Mouse (Mus musculus): ENCODE results near the gene Napsa. TPM values are rescaled to one million over a fixed set of nuclear protein-coding genes. Genes with fewer than 3 reads are reported as not detected.
A peak's percentile ranks its signal among the peaks of the same experiment; 100 is the strongest.

The Napsa gene
- polyA plus RNA-seq, 1 experiment from 2014 or later = 2.1 TPM

DNA sequence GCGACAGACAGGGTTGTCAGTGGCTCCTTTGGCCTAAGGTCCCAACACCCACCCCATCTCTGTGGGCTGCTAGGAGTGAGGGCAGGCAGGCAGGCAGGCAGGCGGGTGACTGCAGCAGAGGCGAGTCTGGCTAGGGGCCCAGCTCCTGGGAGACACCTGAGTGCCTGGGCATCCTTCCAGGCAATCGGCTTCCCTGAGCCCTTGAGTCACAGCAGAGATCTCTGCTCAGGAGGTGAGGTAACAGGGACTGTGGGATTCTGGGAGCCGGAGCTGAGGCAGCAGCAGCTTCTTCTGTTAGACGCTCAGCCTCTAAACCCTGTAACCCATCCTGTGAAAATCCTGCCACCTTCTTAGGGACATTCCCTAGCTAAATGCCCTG, 35.6 kb upstream of the Napsa start:
- Histone ChIP-seq H3K27ac (ENCODE audit: low read depth, low read length) (no peak overlapping the region), H3K4me1 (replicated peaks; ENCODE audit: control insufficient read depth, insufficient read depth, low read length) (no peaks in the 10 kb centered on the region), H3K36me3 (ENCODE audit: control insufficient read depth, insufficient read depth, low read length) (peaks cover 62% of the 10 kb centered on the region), H3K9ac (ENCODE audit: low read depth, low read length) (no peak overlapping the region), H3K4me2 (no peak overlapping the region), H3K27me3 (replicated peaks; ENCODE audit: control insufficient read depth, insufficient read depth, low read length) (no peaks in the 10 kb centered on the region), H3K9me3 (ENCODE audit: control insufficient read depth, low read length) (no peaks in the 10 kb centered on the region), H3K4me3 (ENCODE audit: low read depth, low read length) (no peak overlapping the region)
- no peak for ATAC-seq (replicated peaks; ENCODE audit: low FRiP score)
- 90% methylated on average over 6 of the region's 6 CpGs for WGBS
- DNase-seq (ENCODE audit: low spot score) = no peak

DNA sequence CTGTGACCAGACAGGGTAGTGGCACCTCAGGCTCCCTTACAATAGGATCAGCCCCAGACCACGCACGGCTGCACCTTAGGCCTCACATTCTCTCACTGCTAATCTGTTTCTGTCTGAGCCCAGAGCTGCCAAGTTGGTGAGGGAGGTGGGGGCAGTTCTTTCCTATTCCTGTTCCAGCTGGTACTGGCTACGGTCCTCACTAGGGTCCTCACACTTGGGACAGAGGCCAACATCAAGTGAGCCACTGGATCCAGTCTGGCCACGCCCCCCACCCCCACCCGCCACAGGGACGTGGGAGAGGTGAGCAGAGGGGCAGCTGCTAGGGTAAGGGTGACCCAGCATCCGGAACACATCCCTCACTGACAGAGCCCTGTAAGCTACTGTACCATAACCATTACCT, 35.2 kb upstream of the Napsa start:
- H3K27me3 ChIP-seq (replicated peaks; ENCODE audit: control insufficient read depth, insufficient read depth, low read length) = no peaks in the 10 kb centered on the region
- H3K4me2 ChIP-seq = no peak overlapping the region
- H3K9ac ChIP-seq (ENCODE audit: low read depth, low read length) = no peak overlapping the region
- peaks cover 65% of the 10 kb centered on the region for H3K36me3 ChIP-seq (ENCODE audit: control insufficient read depth, insufficient read depth, low read length)
- no peaks in the 10 kb centered on the region for H3K9me3 ChIP-seq (ENCODE audit: control insufficient read depth, low read length)
- H3K4me3 ChIP-seq (ENCODE audit: low read depth, low read length) = no peak overlapping the region
- ATAC-seq (replicated peaks; ENCODE audit: low FRiP score) = no peak
- no peak for DNase-seq (ENCODE audit: low spot score)
- no peak overlapping the region for H3K27ac ChIP-seq (ENCODE audit: low read depth, low read length)
- no peaks in the 10 kb centered on the region for H3K4me1 ChIP-seq (replicated peaks; ENCODE audit: control insufficient read depth, insufficient read depth, low read length)
- 83% methylated on average over 7 of the region's 7 CpGs for WGBS

DNA sequence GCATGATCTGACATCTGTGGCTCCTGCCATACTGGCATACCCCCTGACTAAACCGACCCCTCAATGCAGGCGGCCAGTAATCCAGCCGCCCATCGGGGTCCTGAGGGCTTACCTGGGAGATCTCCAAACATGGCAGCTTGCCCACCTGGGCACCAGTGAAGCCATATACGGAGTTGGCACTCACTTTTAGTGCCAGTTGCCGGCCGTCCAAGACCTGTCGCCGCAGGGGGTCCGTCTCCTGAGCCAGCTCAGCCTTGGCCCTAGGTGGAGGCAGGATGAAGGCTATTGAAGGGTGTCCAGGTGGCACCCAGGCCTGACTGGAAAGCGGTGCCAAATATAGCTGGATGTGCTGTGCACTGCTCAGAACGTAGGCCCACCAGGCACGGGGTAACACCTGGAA, 34.7 kb upstream of the Napsa start:
- no peak overlapping the region for H3K27ac ChIP-seq (ENCODE audit: low read depth, low read length)
- H3K9ac ChIP-seq (ENCODE audit: low read depth, low read length) = no peak overlapping the region
- H3K36me3 ChIP-seq (ENCODE audit: control insufficient read depth, insufficient read depth, low read length) = peaks cover 68% of the 10 kb centered on the region
- 94% methylated on average over 13 of the region's 13 CpGs for WGBS
- no peak for ATAC-seq (replicated peaks; ENCODE audit: low FRiP score)
- H3K4me1 ChIP-seq (replicated peaks; ENCODE audit: control insufficient read depth, insufficient read depth, low read length) = no peaks in the 10 kb centered on the region
- no peak for DNase-seq (ENCODE audit: low spot score)
- no peak overlapping the region for H3K4me2 ChIP-seq
- H3K9me3 ChIP-seq (ENCODE audit: control insufficient read depth, low read length) = no peaks in the 10 kb centered on the region
- no peak overlapping the region for H3K4me3 ChIP-seq (ENCODE audit: low read depth, low read length)
- H3K27me3 ChIP-seq (replicated peaks; ENCODE audit: control insufficient read depth, insufficient read depth, low read length) = no peaks in the 10 kb centered on the region

DNA sequence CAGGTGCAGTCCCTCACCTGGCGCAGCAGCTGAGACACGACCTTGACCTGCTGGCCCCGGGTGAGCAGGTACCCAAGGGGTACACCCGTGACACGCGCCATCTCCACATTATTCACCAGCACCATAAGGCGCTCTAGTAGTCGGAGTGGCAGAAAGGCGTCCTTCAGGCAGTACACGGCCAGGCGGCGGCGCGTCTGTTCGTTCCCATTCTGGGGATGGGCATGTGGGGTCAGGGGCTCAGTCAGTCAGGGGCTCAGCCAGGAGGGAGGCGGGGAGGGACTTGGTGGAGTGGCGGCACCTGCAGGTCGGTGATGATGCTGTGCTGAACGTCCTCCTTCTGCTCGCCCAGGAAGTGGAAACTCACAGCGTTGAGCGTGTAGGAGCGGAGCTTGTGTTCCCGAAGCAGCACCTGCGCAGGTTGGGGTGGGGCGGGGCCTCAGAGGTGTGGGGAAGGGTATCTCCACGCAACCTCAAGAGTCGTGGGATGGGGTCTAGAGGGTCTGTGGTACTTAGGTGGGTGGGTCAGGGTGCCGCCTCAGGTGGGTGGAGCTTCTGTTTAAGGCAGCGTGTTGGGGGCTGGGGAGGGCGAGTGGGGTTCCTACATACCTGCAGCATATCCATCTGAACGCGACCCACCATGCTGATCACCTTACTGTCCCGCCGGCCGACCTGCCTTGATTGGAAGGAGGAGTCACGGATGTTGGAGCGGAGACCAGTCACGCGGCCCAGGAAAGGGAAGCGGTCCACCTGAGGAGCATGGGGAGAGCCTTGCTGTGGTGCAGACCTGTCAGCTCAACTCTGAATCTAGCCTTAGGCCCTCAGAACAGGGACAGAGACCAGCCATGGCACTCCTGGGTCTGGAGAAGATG, 33.2 kb upstream of the Napsa start:
- H3K4me1 ChIP-seq (replicated peaks; ENCODE audit: control insufficient read depth, insufficient read depth, low read length) = no peaks in the 10 kb centered on the region
- ATAC-seq (replicated peaks; ENCODE audit: low FRiP score) (no peak), DNase-seq (ENCODE audit: low spot score) (no peak)
- H3K4me3 ChIP-seq (ENCODE audit: low read depth, low read length) = no peak overlapping the region
- H3K4me2 ChIP-seq = no peak overlapping the region
- H3K9me3 ChIP-seq (ENCODE audit: control insufficient read depth, low read length) = no peaks in the 10 kb centered on the region
- 94% methylated on average over 41 of the region's 41 CpGs for WGBS
- H3K36me3 ChIP-seq (ENCODE audit: control insufficient read depth, insufficient read depth, low read length) = peaks cover 59% of the 10 kb centered on the region
- no peak overlapping the region for H3K27ac ChIP-seq (ENCODE audit: low read depth, low read length)
- H3K27me3 ChIP-seq (replicated peaks; ENCODE audit: control insufficient read depth, insufficient read depth, low read length) = no peaks in the 10 kb centered on the region
- H3K9ac ChIP-seq (ENCODE audit: low read depth, low read length) = no peak overlapping the region

DNA sequence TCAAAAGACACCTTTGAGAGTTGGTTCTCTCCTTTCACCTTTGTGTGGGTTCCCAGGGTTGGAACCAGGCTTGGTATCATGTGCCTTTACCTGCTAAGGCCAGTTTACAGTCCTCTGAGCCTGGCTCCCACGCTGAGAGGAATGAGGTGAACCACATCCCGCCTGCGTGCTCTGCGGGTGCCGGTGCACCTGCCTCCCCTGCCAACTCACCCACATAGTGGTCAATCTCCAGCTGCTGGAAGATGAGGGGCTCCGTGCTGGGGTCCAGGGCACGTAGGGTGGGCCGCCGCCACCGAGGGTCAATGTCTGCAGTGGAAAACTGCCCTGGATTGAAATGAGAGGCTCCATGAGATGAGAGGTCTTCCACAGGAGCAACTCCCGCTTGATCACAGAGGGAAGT, 29.6 kb upstream of the Napsa start:
- Histone ChIP-seq H3K27ac (ENCODE audit: low read depth, low read length) (no peak overlapping the region), H3K4me1 (replicated peaks; ENCODE audit: control insufficient read depth, insufficient read depth, low read length) (peaks cover 7% of the 10 kb centered on the region), H3K4me2 (no peak overlapping the region), H3K27me3 (replicated peaks; ENCODE audit: control insufficient read depth, insufficient read depth, low read length) (no peaks in the 10 kb centered on the region), H3K36me3 (ENCODE audit: control insufficient read depth, insufficient read depth, low read length) (peaks cover 47% of the 10 kb centered on the region), H3K9ac (ENCODE audit: low read depth, low read length) (no peak overlapping the region), H3K9me3 (ENCODE audit: control insufficient read depth, low read length) (peaks cover 3% of the 10 kb centered on the region; the same call in 1 of the 2 replicates), H3K4me3 (ENCODE audit: low read depth, low read length) (no peak overlapping the region)
- WGBS = 97% methylated on average over 11 of the region's 11 CpGs
- no peak for ATAC-seq (replicated peaks; ENCODE audit: low FRiP score)
- DNase-seq (ENCODE audit: low spot score) = no peak

DNA sequence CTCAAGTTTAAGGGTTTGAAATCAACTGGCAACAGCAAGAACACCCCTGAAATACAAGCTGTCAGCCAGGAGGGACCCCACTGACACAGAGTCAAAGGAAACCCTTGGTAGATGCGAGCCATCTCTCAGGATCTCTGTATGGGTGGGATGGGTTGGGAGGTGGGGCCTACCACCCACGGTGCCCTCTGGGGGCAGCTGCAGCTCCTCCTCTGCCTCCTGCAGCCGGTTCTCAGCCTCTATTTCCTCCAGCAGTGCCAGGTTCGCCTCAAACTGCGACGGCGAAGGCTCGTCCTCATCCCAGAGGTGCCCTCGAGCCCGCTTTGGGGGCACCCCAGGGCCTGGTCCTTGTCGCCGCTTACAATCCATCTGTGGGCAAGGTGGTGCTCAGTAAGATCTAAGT, 29.1 kb upstream of the Napsa start:
- peaks cover 42% of the 10 kb centered on the region for H3K36me3 ChIP-seq (ENCODE audit: control insufficient read depth, insufficient read depth, low read length)
- 85% methylated on average over 12 of the region's 12 CpGs for WGBS

DNA sequence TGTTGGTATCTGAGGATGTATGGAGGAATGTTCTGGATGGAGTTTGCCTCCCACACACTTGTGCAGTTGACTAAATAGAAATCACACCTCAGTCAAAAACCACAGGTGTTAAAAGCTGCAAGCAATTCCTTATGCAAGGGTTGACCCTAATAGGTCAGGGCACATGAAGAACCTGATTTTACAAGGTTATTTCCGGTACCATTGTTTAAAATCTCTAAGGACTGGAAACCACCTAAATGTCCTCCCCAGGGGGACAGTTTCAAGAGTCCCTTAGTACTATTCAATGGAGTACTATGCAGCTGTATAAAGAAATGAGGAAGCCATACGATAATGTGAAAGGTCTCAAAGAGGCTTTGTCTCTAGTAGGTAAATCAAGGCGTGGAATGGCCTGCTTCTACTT, 25.9 kb upstream of the Napsa start:
- Histone ChIP-seq H3K36me3 (ENCODE audit: control insufficient read depth, insufficient read depth, low read length) (peaks cover 33% of the 10 kb centered on the region), H3K9ac (ENCODE audit: low read depth, low read length) (no peak overlapping the region)
- 96% methylated on average over 3 of the region's 3 CpGs for WGBS

More for the DNA sequence above, 29.1 kb upstream of the Napsa start:
- Histone ChIP-seq H3K4me2 (no peak overlapping the region), H3K4me1 (replicated peaks; ENCODE audit: control insufficient read depth, insufficient read depth, low read length) (peaks cover 9% of the 10 kb centered on the region), H3K4me3 (ENCODE audit: low read depth, low read length) (no peak overlapping the region), H3K27ac (ENCODE audit: low read depth, low read length) (no peak overlapping the region), H3K9ac (ENCODE audit: low read depth, low read length) (no peak overlapping the region), H3K9me3 (ENCODE audit: control insufficient read depth, low read length) (peaks cover 3% of the 10 kb centered on the region; the same call in 1 of the 2 replicates), H3K27me3 (replicated peaks; ENCODE audit: control insufficient read depth, insufficient read depth, low read length) (no peaks in the 10 kb centered on the region)
- no peak for ATAC-seq (replicated peaks; ENCODE audit: low FRiP score)
- no peak for DNase-seq (ENCODE audit: low spot score)

DNA sequence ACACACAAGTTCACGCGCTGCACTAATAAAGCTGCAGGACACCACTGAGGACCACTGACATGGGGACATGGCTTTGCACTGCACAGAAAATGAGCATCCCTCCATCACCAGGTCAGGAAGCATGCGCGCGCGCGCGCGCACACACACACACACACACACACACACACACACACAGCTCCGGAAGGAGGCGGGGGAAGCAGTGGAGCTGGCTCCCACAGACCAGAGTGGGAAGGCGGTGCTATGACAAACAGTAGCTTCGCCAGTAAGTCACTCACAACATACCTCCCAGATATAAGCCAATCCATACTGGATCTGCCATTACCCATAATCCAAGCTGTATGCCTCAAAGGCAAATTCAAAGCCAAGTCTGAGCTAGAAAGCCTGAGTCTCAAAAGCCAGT, 25.1 kb upstream of the Napsa start:
- Histone ChIP-seq H3K4me3 (ENCODE audit: low read depth, low read length) (peak overlapping the region; percentile 64), H3K9me3 (ENCODE audit: control insufficient read depth, low read length) (peaks cover 3% of the 10 kb centered on the region; the same call in 1 of the 2 replicates), H3K4me2 (peak overlapping the region; percentile 85), H3K36me3 (ENCODE audit: control insufficient read depth, insufficient read depth, low read length) (peaks cover 37% of the 10 kb centered on the region), H3K27me3 (replicated peaks; ENCODE audit: control insufficient read depth, insufficient read depth, low read length) (no peaks in the 10 kb centered on the region), H3K4me1 (replicated peaks; ENCODE audit: control insufficient read depth, insufficient read depth, low read length) (peaks cover 9% of the 10 kb centered on the region), H3K27ac (ENCODE audit: low read depth, low read length) (no peak overlapping the region), H3K9ac (ENCODE audit: low read depth, low read length) (peak overlapping the region; percentile 77)
- DNase-seq (ENCODE audit: low spot score) = no peak
- ATAC-seq (replicated peaks; ENCODE audit: low FRiP score) = no peak
- 97% methylated on average over 13 of the region's 13 CpGs for WGBS

More for the DNA sequence above, 25.9 kb upstream of the Napsa start:
- DNase-seq (ENCODE audit: low spot score) = no peak
- no peak for ATAC-seq (replicated peaks; ENCODE audit: low FRiP score)
- peaks cover 3% of the 10 kb centered on the region; the same call in 1 of the 2 replicates for H3K9me3 ChIP-seq (ENCODE audit: control insufficient read depth, low read length)
- peaks cover 9% of the 10 kb centered on the region for H3K4me1 ChIP-seq (replicated peaks; ENCODE audit: control insufficient read depth, insufficient read depth, low read length)
- no peak overlapping the region; the same call in 1 of the 2 replicates for H3K4me2 ChIP-seq
- H3K27me3 ChIP-seq (replicated peaks; ENCODE audit: control insufficient read depth, insufficient read depth, low read length) = no peaks in the 10 kb centered on the region
- H3K4me3 ChIP-seq (ENCODE audit: low read depth, low read length) = no peak overlapping the region
- no peak overlapping the region for H3K27ac ChIP-seq (ENCODE audit: low read depth, low read length)

DNA sequence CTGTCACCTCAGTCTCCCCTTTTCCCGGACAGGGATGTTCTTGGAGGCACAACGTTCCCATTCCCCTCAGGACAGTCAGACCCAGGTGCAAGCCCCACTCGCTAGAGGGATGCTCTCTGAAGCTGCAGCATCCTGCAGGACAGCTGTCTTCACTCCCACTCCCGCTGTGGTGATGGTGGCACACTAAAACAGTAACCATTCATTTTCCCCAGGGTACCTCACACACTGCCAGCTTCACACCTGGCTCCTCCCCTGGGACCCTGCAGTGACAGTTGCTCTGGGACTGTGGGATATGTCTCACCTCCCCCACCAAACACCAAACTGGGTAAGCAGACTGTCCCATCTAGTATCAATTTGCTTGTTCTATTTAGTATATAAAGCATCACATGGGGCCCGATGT, 24.5 kb upstream of the Napsa start:
- WGBS = 17% methylated on average over 5 of the region's 5 CpGs
- peak overlapping the region; percentile 75; the same call in 1 of the 2 replicates for H3K27ac ChIP-seq (ENCODE audit: low read depth, low read length)
- H3K9me3 ChIP-seq (ENCODE audit: control insufficient read depth, low read length) = peaks cover 3% of the 10 kb centered on the region; the same call in 1 of the 2 replicates
- peak overlapping the region; percentile 77 for H3K9ac ChIP-seq (ENCODE audit: low read depth, low read length)
- H3K4me3 ChIP-seq (ENCODE audit: low read depth, low read length) = peak overlapping the region; percentile 64
- H3K4me1 ChIP-seq (replicated peaks; ENCODE audit: control insufficient read depth, insufficient read depth, low read length) = peaks cover 12% of the 10 kb centered on the region
- DNase-seq (ENCODE audit: low spot score) = no peak
- peak overlapping the region; percentile 85 for H3K4me2 ChIP-seq
- ATAC-seq (replicated peaks; ENCODE audit: low FRiP score) = no peak
- no peaks in the 10 kb centered on the region for H3K27me3 ChIP-seq (replicated peaks; ENCODE audit: control insufficient read depth, insufficient read depth, low read length)
- peaks cover 32% of the 10 kb centered on the region for H3K36me3 ChIP-seq (ENCODE audit: control insufficient read depth, insufficient read depth, low read length)
